Mouse (Mus musculus): ENCODE data around the gene Aspn. TPM values are rescaled to one million over a fixed set of nuclear protein-coding genes. Genes with fewer than 3 reads are reported as not detected.

Gene Aspn
- polyA plus RNA-seq, 1 experiment from 2014 or later = not detected

GRCm38 (mm10) chr13:49547563-49548150 lies 3.4 kb downstream of the Aspn start:
- ATAC-seq (no peak), DNase-seq (ENCODE audit: low read depth, low spot score) (no peak)
- TF ChIP-seq CTCF (IDR thresholded peaks at IDR 0.05) = no peak
- POLR2A ChIA-PET = no interaction called here
- H3K27me3 ChIP-seq = no peaks in the 10 kb centered on the region
- CTCF ChIA-PET = no interaction called here
- in situ Hi-C loops (cut with MboI; ENCODE audit: low pct_unique_long_range_greater_than_20kb) = no loop called here

GRCm38 (mm10) chr13:49549616-49550015 lies 5.4 kb downstream of the Aspn start:
- in situ Hi-C loops (cut with MboI; ENCODE audit: low pct_unique_long_range_greater_than_20kb) = no loop called here
- ChIA-PET POLR2A (interaction anchor here (0.6 kb wide), 1 partner anchor 27 kb away, joined by 3 read pairs; no protein-coding TSS in a partner anchor), CTCF (interaction anchor here (1.5 to 1.6 kb wide), 2 partner anchors 10 to 11 kb away, joined by 4 to 5 read pairs; no protein-coding TSS in a partner anchor)
- no peaks in the 10 kb centered on the region for H3K27me3 ChIP-seq
- TF ChIP-seq CTCF (IDR thresholded peaks at IDR 0.05) = no peak
- DNase-seq (ENCODE audit: low read depth, low spot score) = peak; percentile 28
- peak; percentile 54 for ATAC-seq

- DNase-seq (ENCODE audit: low read depth, low spot score) (no peak), ATAC-seq (no peak)
- ChIA-PET POLR2A (no interaction called here), CTCF (interaction anchor here (1.1 kb wide), 1 partner anchor 24 kb away, joined by 3 read pairs; no protein-coding TSS in a partner anchor)
- no peak for TF ChIP-seq CTCF (IDR thresholded peaks at IDR 0.05)
- no peaks in the 10 kb centered on the region for H3K27me3 ChIP-seq
- in situ Hi-C loops (cut with MboI; ENCODE audit: low pct_unique_long_range_greater_than_20kb) = no loop called here
Measured at GRCm38 (mm10) chr13:49554519-49554918, 10.3 kb downstream of the Aspn start.

- H3K27me3 ChIP-seq = no peaks in the 10 kb centered on the region
- ChIA-PET POLR2A (interaction anchor here (1.2 kb wide), 1 partner anchor 9 kb away, joined by 3 read pairs; no protein-coding TSS in a partner anchor), CTCF (interaction anchor here (2.4 kb wide), 1 partner anchor 88 kb away, joined by 8 read pairs; no protein-coding TSS in a partner anchor)
- DNase-seq (ENCODE audit: low read depth, low spot score) (no peak), ATAC-seq (no peak)
- in situ Hi-C loops (cut with MboI; ENCODE audit: low pct_unique_long_range_greater_than_20kb) = no loop called here
- TF ChIP-seq CTCF (IDR thresholded peaks at IDR 0.05) = no peak
Measured at GRCm38 (mm10) chr13:49556203-49556602, 12.0 kb downstream of the Aspn start.

- CTCF ChIA-PET = interaction anchor here (2.4 kb wide), 1 partner anchor 87 kb away, joined by 8 read pairs; no protein-coding TSS in a partner anchor
- H3K27me3 ChIP-seq = no peaks in the 10 kb centered on the region
- TF ChIP-seq CTCF (IDR thresholded peaks at IDR 0.05) = no peak
- DNase-seq (ENCODE audit: low read depth, low spot score) (no peak), ATAC-seq (no peak)
- in situ Hi-C loops (cut with MboI; ENCODE audit: low pct_unique_long_range_greater_than_20kb) = no loop called here
- POLR2A ChIA-PET = interaction anchor here (1.2 kb wide), 1 partner anchor 8 kb away, joined by 3 read pairs; no protein-coding TSS in a partner anchor
Measured at GRCm38 (mm10) chr13:49556924-49557323, 12.7 kb downstream of the Aspn start.

DNA sequence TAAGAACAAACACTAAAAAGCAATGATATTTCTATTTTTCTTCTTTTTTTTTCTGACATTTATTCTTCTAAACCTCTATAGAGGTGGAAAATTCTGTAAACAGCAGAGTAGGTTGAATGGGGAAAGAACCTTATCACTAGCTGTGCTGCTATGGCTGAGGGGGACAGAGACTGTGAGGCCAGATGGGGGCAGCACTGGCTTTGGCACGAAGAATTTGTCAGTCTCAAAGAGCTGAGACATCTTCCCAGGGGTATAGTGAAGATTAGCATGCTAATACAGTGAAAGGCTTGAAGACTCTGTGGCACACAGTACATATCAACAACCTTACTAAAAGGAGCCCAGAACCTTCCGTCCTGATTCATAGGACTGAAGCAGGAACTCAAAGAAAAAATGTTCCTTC lies 14.9 kb downstream of the Aspn start:
- ChIA-PET CTCF (interaction anchor here (1.1 to 2.2 kb wide), 3 partner anchors 9 to 110 kb away, joined by 4 to 8 read pairs (median 5); no protein-coding TSS in a partner anchor), POLR2A (no interaction called here)
- in situ Hi-C loops (cut with MboI; ENCODE audit: low pct_unique_long_range_greater_than_20kb) = no loop called here
- ATAC-seq (peak; percentile 69), DNase-seq (ENCODE audit: low read depth, low spot score) (no peak)
- no peaks in the 10 kb centered on the region for H3K27me3 ChIP-seq
- peak; percentile 90 for TF ChIP-seq CTCF (IDR thresholded peaks at IDR 0.05)

DNA sequence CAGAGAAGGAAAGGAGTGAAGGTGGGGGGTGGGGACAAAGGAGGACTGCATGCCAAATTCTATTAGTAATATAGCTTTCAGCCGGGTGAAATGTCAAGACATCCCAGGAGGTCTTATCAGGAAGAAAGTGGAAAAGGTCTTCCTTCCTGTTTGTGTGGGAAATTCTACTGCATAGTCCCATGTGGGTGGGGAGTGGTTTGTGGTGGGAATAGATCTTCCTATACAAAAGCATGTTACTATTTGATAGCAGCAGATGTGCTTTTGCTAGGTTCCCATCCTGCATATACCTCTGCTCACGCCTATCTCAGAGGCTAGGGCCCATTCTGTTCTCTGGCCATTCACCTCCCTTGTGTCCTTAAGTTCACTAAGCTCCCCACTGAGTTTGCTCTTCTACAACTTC lies 16.6 kb downstream of the Aspn start:
- no peaks in the 10 kb centered on the region for H3K27me3 ChIP-seq
- ChIA-PET POLR2A (no interaction called here), CTCF (interaction anchor here (1.1 to 3.1 kb wide), 7 partner anchors 10 to 112 kb away, joined by 3 to 9 read pairs (median 5); no protein-coding TSS in a partner anchor)
- TF ChIP-seq CTCF (IDR thresholded peaks at IDR 0.05) = no peak
- in situ Hi-C loops (cut with MboI; ENCODE audit: low pct_unique_long_range_greater_than_20kb) = loop anchor here (5.0 kb wide), 1 partner anchor 81 kb away; no protein-coding TSS in a partner anchor
- DNase-seq (ENCODE audit: low read depth, low spot score) (no peak), ATAC-seq (no peak)

DNA sequence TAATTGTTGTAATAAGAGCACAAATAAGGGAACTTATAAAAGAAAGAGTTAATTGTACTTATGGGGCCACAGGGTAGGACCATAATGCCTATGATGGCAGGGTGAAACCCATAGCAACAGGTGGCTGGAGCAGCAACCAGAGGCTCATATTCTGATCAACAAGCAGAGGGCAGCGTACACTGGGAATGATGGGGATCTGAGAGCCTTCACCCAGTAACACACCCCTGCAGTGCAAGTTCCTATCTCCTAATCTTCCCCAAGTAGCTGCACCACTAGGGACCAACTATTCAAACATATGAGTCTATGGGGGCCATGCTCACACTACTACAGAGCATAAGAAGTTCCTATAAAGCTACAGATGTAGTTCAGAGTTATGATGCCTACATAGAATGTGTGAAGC lies 20.1 kb downstream of the Aspn start:
- H3K27me3 ChIP-seq = no peaks in the 10 kb centered on the region
- TF ChIP-seq CTCF (IDR thresholded peaks at IDR 0.05) = peak; percentile 25
- no peak for DNase-seq (ENCODE audit: low read depth, low spot score)
- ChIA-PET POLR2A (no interaction called here), CTCF (interaction anchor here (0.7 to 1.4 kb wide), 3 partner anchors 12 to 80 kb away, joined by 3 to 8 read pairs (median 3); no protein-coding TSS in a partner anchor)
- in situ Hi-C loops (cut with MboI; ENCODE audit: low pct_unique_long_range_greater_than_20kb) = loop anchor here (5.0 kb wide), 1 partner anchor 78 kb away; no protein-coding TSS in a partner anchor
- ATAC-seq = no peak

- in situ Hi-C loops (cut with MboI; ENCODE audit: low pct_unique_long_range_greater_than_20kb) = no loop called here
- POLR2A ChIA-PET = no interaction called here
- CTCF ChIA-PET = interaction anchor here (1.1 to 2.2 kb wide), 2 partner anchors 9 to 67 kb away, joined by 5 to 6 read pairs; no protein-coding TSS in a partner anchor
- no peak for ATAC-seq
- DNase-seq (ENCODE audit: low read depth, low spot score) = no peak
- TF ChIP-seq CTCF (IDR thresholded peaks at IDR 0.05) = no peak
- H3K27me3 ChIP-seq = no peaks in the 10 kb centered on the region
Measured at GRCm38 (mm10) chr13:49570371-49570770, 26.1 kb downstream of the Aspn start.

GRCm38 (mm10) chr13:49571418-49571817 lies 27.2 kb downstream of the Aspn start:
- no peak for TF ChIP-seq CTCF (IDR thresholded peaks at IDR 0.05)
- ChIA-PET CTCF (interaction anchor here (1.1 to 2.2 kb wide), 4 partner anchors 8 to 66 kb away, joined by 3 to 6 read pairs (median 5); no protein-coding TSS in a partner anchor), POLR2A (no interaction called here)
- DNase-seq (ENCODE audit: low read depth, low spot score) (no peak), ATAC-seq (no peak)
- no peaks in the 10 kb centered on the region for H3K27me3 ChIP-seq
- in situ Hi-C loops (cut with MboI; ENCODE audit: low pct_unique_long_range_greater_than_20kb) = no loop called here
